Mouse (Mus musculus) bone marrow, adult 2 months (tissue): ENCODE data around the gene Malrd1.

Experiments used
- CTCF ChIP-seq: fragments of 200-500 bp; IDR thresholded peaks from 2 replicates; pipeline ENCODE4 v1.5.1; 2011; ENCODE audit warnings: low read length, control low read depth; ENCODE audit not compliant: control insufficient read depth, insufficient read depth
- POLR2A ChIP-seq: fragments of 200-500 bp; IDR thresholded peaks from 2 replicates; pipeline ENCODE4 v1.6.1; 2011; ENCODE audit warnings: low read depth, mild to moderate bottlenecking, control low read depth, low read length, borderline replicate concordance; ENCODE audit not compliant: control insufficient read depth

DNA sequence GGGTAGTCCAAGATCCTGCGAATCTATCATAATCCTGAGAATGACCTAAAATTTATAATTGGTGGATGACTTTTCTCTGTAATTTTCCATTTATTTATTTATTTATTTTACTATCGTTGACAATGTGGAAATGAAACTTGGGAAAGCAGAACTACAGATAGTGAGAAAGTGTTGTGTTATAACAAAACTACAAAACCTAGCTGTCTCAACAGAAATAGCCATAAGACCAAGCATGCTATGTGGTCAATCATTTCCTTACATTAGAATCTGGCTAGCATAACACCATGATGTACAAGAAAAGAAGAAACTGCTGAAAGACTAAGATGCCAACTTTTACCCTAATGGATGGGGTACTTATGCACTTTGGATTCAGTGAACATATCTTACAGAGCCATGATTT lies 656.9 kb downstream of the Malrd1 start:
- no peak for TF ChIP-seq POLR2A
- TF ChIP-seq CTCF: no peak
